Mouse (Mus musculus): ENCODE data around the gene Slc41a1.

DNA sequence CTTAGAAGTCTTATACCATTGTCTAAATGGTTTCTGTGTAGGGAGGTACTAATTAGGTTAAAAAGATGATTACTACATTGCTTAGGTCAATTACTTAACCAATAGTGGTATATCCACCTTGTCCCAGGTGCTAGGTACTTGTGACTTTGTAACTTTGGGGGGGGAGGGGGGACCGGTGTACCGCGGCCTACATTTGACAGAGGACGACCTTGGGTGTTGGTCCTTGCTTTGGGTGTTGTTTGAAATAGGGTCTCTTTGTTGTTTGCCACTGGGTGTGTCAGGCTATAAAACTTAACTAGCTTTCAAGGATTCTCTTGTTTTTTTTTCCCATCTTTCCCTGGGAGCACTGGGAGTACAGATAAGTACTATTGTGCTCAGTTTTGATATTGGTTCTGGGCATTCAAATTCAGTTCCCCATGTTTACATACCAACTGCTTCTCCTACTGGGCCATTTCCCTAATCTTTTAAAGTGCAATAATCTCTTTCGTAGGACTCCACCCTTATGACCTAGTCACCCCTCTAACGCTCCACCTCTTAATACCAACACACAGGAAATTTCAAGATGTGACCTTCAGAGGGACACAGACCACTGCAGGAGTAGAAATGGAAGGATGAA lies 62.9 kb downstream of the Slc41a1 start:
- TF ChIP-seq CTCF (conservative IDR thresholded peaks at IDR 0.05; ENCODE audit: insufficient read depth, insufficient read length, low read depth, low read length) (no peak), POLR2A (IDR thresholded peaks at IDR 0.05; ENCODE audit: low read depth, low read length) (no peak)
